Mouse (Mus musculus) embryonic facial prominence, embryonic 11.5 days (tissue): ENCODE measurements around the gene Git1. TPM values are rescaled to one million over a fixed set of nuclear protein-coding genes. Genes with fewer than 3 reads are reported as not detected.
A peak's percentile ranks its signal among the peaks of the same experiment; 100 is the strongest.

ENCODE experiments used
- ATAC-seq: fragments of 200-750 bp; cut with Nextera tagmentation; replicated peaks from 2 replicates; pipeline ENCODE4 v1.8.0; 2017; ENCODE audit warnings: low read depth; ENCODE audit not compliant: insufficient number of reproducible peaks, low FRiP score, low TSS enrichment
- DNase-seq: peaks from one replicate; pipeline ENCODE4 v3.0.0-alpha.2; 2015; ENCODE audit warnings: low spot score
- H3K27ac ChIP-seq: fragments of 300-500 bp; sonication (generic); replicated peaks from 2 replicates; pipeline ENCODE4 v1.5.1; 2014; ENCODE audit warnings: mild to moderate bottlenecking, low read depth, low read length, control low read depth
- H3K27me3 ChIP-seq: fragments of 300-500 bp; sonication (generic); 2 replicates; pipeline ENCODE4 v1.6.1; 2014; ENCODE audit warnings: mild to moderate bottlenecking, low read length, moderate library complexity, mixed read lengths; ENCODE audit not compliant: control insufficient read depth, insufficient read depth
- H3K36me3 ChIP-seq: fragments of 300-500 bp; sonication (generic); replicated peaks from 2 replicates; pipeline ENCODE4 v1.6.1; 2014; ENCODE audit warnings: low read depth, mild to moderate bottlenecking, low read length, moderate library complexity, mixed read lengths; ENCODE audit not compliant: control insufficient read depth, insufficient read depth
- H3K4me1 ChIP-seq: fragments of 300-500 bp; sonication (generic); 2 replicates; pipeline ENCODE4 v1.6.1; 2014; ENCODE audit warnings: low read length, mixed read lengths; ENCODE audit not compliant: control insufficient read depth, insufficient read depth
- H3K4me2 ChIP-seq: fragments of 300-500 bp; sonication (generic); 2 replicates; pipeline ENCODE4 v1.6.1; 2014; ENCODE audit warnings: low read depth, mild to moderate bottlenecking, control low read depth, low read length, moderate library complexity
- H3K4me3 ChIP-seq: fragments of 300-500 bp; sonication (generic); 2 replicates; pipeline ENCODE4 v1.5.1; 2014; ENCODE audit warnings: low read depth, low read length, control low read depth
- H3K9ac ChIP-seq: fragments of 300-500 bp; sonication (generic); replicated peaks from 2 replicates; pipeline ENCODE4 v1.6.1; 2014; ENCODE audit warnings: mild to moderate bottlenecking, control low read depth, low read length
- H3K9me3 ChIP-seq: fragments of 300-500 bp; sonication (generic); replicated peaks from 2 replicates; pipeline ENCODE4 v1.6.1; 2016; ENCODE audit warnings: mild to moderate bottlenecking, low read length, inconsistent platforms, mixed read lengths; ENCODE audit not compliant: control insufficient read depth
- WGBS: fragments of 180-500 bp; shearing (Covaris S2); extraction: QIAGEN DNeasy Blood & Tissue Kit; methylation state at CpG from one replicate; pipeline ENCODE4 v1.1.7; 2014; 5-methylcytosine and 5-hydroxymethylcytosine counted together
- polyA plus RNA-seq: library from polyadenylated mRNA; unstranded; fragments of >200 nt; fragmentation: Nextera tagmentation; extraction: Ambion mirVana; gene quantifications from 2 replicates; pipeline ENCODE4 v1.2.1, GENCODE M21; 2014

Gene Git1
- polyA plus RNA-seq, 1 experiment from 2014 or later, result 12.4 TPM

DNA sequence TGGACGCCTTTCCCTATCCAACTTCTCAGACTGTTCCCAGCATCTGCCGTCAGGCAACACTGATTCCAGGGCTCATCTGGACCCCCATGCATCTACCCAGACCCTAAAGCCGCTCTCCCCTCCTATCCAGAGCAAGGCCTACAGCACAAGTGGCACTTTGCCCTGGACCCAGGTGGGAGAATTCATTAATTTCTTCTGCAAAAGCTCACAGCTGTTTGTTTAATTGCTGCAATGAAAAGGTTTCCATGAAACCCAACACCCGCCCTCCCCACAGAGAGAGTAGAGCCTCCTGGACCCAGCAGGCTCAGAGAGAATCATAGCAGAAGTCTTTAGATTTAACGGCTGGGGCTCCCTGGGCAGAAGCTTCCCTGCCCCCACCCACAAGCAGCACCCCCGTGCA is 8.1 kb upstream of the Git1 start:
- Histone ChIP-seq H3K36me3 (no peaks in the 10 kb centered on the region), H3K4me3 (no peak overlapping the region), H3K4me2 (no peak overlapping the region), H3K27me3 (no peaks in the 10 kb centered on the region), H3K4me1 (no peaks in the 10 kb centered on the region; the same call in 1 of the 2 replicates), H3K27ac (no peak overlapping the region), H3K9me3 (no peaks in the 10 kb centered on the region), H3K9ac (no peak overlapping the region)
- DNase-seq, result no peak
- no peak for ATAC-seq
- WGBS, result 52% methylated on average over 6 of the region's 6 CpGs

GRCm38 (mm10) chr11:77486798-77487197 is 6.6 kb upstream of the Git1 start:
- no peaks in the 10 kb centered on the region for H3K36me3 ChIP-seq
- H3K4me3 ChIP-seq, result no peak overlapping the region
- H3K4me1 ChIP-seq, result peaks cover 2% of the 10 kb centered on the region; the same call in 1 of the 2 replicates
- ATAC-seq, result no peak
- H3K4me2 ChIP-seq, result no peak overlapping the region
- no peak overlapping the region for H3K9ac ChIP-seq
- H3K9me3 ChIP-seq, result no peaks in the 10 kb centered on the region
- no peaks in the 10 kb centered on the region for H3K27me3 ChIP-seq
- whole genome bisulfite sequencing, result 82% methylated on average over 5 of the region's 5 CpGs
- no peak for DNase-seq
- no peak overlapping the region for H3K27ac ChIP-seq

- peak; percentile 58 for DNase-seq
- H3K9me3 ChIP-seq, result no peaks in the 10 kb centered on the region
- no peaks in the 10 kb centered on the region for H3K27me3 ChIP-seq
- peak overlapping the region; percentile 52 for H3K27ac ChIP-seq
- H3K36me3 ChIP-seq, result no peaks in the 10 kb centered on the region
- H3K4me1 ChIP-seq, result peaks cover 3% of the 10 kb centered on the region; the same call in 1 of the 2 replicates
- H3K9ac ChIP-seq, result peak overlapping the region; percentile 92
- 3% methylated on average over 37 of the region's 55 CpGs for WGBS
- H3K4me2 ChIP-seq, result peak overlapping the region; percentile 89
- H3K4me3 ChIP-seq, result peak overlapping the region; percentile 87
- no peak for ATAC-seq
These were observed 4.4 kb upstream of the Git1 start for GRCm38 (mm10) chr11:77488771-77489581.

DNA sequence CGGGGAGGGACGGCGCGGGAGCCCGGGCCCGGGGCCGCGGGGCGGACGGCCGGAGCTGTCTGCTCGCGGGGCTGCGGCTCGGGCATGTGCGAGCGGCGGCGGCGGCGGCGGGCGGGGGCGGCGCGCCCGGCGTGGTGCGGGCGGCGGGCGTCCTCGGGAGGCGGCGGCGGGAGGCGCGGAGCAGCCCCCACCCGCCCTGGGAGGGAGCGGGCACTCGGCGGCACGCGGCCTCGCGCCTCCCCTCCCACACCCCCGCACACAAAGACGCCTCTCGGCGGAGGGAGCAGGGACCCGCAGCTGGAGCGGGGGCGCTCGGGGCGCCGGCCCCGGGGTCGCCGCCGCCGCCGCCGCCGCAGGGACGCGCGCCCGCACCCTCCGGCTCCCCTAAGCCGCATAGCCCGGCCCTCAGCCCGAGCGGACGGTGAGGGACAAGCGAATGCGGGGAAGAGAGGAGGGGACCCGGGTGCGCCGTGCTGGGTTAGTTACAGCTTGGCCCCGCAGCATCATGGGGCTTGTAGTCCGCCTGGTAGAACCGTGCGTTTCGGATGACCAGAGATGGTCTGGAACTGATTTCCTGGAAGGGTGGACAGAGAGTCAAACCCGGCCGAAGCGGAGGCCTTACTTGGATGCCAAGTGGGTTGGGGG is 3.6 kb upstream of the Git1 start, which contains the start of gene Ankrd13b:
Gene Ankrd13b (minus strand): TSS at position 88 of the 645 bp plus-strand sequence.
- Histone ChIP-seq H3K27me3 (no peaks in the 10 kb centered on the region), H3K36me3 (no peaks in the 10 kb centered on the region), H3K4me1 (peaks cover 5% of the 10 kb centered on the region), H3K4me2 (peak within 1 kb of the TSS; percentile 89), H3K9me3 (no peaks in the 10 kb centered on the region), H3K4me3 (peak within 1 kb of the TSS; percentile 87), H3K9ac (peak within 1 kb of the TSS; percentile 92), H3K27ac (peak within 1 kb of the TSS; percentile 52)
- DNase-seq (peak; percentile 89), ATAC-seq (peak; percentile 44)
- under 1% methylated on average over 40 of the region's 87 CpGs for WGBS

GRCm38 (mm10) chr11:77490451-77490850 is 2.9 kb upstream of the Git1 start:
- H3K9me3 ChIP-seq, result no peaks in the 10 kb centered on the region
- DNase-seq (no peak), ATAC-seq (no peak)
- 62% methylated on average over 6 of the region's 6 CpGs for WGBS
- no peak overlapping the region; the same call in 1 of the 2 replicates for H3K4me3 ChIP-seq
- peak overlapping the region; percentile 89 for H3K4me2 ChIP-seq
- peaks cover 8% of the 10 kb centered on the region for H3K4me1 ChIP-seq
- H3K36me3 ChIP-seq, result no peaks in the 10 kb centered on the region
- no peak overlapping the region for H3K9ac ChIP-seq
- H3K27ac ChIP-seq, result no peak overlapping the region
- no peaks in the 10 kb centered on the region for H3K27me3 ChIP-seq

- H3K9ac ChIP-seq, result peak overlapping the region; percentile 65
- WGBS, result 2% methylated on average over 13 of the region's 13 CpGs
- DNase-seq, result peak; percentile 97
These were observed 2.2 kb upstream of the Git1 start for GRCm38 (mm10) chr11:77491123-77491501.

DNA sequence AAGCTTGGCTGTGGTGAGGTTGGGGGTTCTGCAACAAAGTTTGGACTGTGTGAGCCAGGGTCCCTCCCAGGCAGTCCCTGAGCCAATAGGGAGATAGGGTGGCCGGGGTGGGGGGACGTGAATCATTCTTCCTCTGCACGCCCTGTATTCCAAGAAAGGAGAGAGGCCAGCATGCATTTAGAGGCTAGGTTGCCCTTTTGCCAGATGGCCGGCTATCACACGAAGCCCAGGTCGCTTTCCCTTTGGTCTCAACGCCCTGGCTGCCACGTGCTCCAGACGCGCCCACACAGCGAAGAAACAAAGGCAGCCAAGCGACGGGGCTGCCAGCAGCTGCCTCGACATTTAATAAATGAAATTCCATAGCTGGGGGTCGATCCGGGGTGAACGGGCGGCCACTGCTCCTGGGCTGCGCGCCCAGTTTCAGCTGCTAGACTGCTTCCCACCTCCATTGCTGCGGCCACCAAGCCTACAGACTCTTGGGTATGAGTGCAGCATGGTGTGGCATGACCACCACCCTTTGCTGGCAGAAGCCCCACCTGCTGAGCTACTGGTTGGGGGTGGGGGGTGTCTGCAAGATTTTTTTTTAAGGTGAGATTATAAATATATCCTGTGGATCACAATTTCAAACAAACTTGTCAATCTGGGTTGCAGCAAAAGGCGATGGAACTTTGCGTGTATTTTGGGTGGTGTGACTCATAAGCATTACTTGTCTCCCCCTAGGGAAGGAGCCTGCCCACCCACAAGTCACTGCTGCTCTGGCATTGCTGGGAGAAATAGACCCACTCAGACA is 1.7 kb upstream of the Git1 start:
- H3K9ac ChIP-seq, result peak overlapping the region; percentile 65
- H3K4me2 ChIP-seq, result peak overlapping the region; percentile 80
- DNase-seq (peak; percentile 80), ATAC-seq (peak; percentile 67)
- no peaks in the 10 kb centered on the region for H3K9me3 ChIP-seq
- peak overlapping the region; percentile 77 for H3K27ac ChIP-seq
- under 1% methylated on average over 23 of the region's 23 CpGs for WGBS
- no peaks in the 10 kb centered on the region for H3K27me3 ChIP-seq
- peak overlapping the region; percentile 98 for H3K4me3 ChIP-seq
- no peaks in the 10 kb centered on the region for H3K36me3 ChIP-seq
- peaks cover 8% of the 10 kb centered on the region for H3K4me1 ChIP-seq

More at GRCm38 (mm10) chr11:77491123-77491501, 2.2 kb upstream of the Git1 start:
- peak overlapping the region; percentile 98 for H3K4me3 ChIP-seq
- peak; percentile 63 for ATAC-seq
- H3K9me3 ChIP-seq, result no peaks in the 10 kb centered on the region
- no peaks in the 10 kb centered on the region for H3K27me3 ChIP-seq
- peaks cover 8% of the 10 kb centered on the region for H3K4me1 ChIP-seq
- H3K27ac ChIP-seq, result peak overlapping the region; percentile 77
- H3K36me3 ChIP-seq, result no peaks in the 10 kb centered on the region
- H3K4me2 ChIP-seq, result peak overlapping the region; percentile 80
